Mouse (Mus musculus) spleen, postnatal 14 days (tissue): ENCODE results near the gene Rxfp4.
"Not testable (repeated sequence)": the region's sequence is repeated elsewhere in the genome, so short reads cannot be mapped to it uniquely, and the experiment has no call there.

Experiments
- DNase-seq, 2 experiments: peaks; one replicate each; pipeline ENCODE4 v3.0.0; 2021 to 2022; ENCODE audit warnings: low spot score in 2 of 2

Rxfp4 gene

DNA sequence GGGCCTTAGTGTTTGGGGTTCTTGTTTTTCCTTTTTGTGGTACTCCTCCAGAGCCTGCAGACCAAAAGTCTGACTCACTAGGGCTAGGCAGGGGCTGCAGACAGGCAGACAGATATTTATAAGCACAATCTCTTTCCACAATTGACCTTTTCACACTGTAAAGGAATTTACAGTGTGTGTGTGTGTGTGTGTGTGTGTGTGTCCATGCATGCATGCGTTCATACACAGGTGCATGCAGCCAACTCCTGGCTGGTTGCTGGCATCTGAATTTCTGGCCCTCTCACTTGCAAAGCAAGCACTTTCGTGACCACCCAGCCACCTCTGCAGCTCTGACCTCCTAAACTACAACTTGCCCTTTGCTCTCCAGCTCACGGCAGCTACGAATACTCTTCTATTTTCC is 43.9 kb downstream of the Rxfp4 start:
- DNase-seq = no peak

GRCm38 (mm10) chr3:88607758-88608138 is 45.2 kb downstream of the Rxfp4 start:
- no peak for DNase-seq

DNA sequence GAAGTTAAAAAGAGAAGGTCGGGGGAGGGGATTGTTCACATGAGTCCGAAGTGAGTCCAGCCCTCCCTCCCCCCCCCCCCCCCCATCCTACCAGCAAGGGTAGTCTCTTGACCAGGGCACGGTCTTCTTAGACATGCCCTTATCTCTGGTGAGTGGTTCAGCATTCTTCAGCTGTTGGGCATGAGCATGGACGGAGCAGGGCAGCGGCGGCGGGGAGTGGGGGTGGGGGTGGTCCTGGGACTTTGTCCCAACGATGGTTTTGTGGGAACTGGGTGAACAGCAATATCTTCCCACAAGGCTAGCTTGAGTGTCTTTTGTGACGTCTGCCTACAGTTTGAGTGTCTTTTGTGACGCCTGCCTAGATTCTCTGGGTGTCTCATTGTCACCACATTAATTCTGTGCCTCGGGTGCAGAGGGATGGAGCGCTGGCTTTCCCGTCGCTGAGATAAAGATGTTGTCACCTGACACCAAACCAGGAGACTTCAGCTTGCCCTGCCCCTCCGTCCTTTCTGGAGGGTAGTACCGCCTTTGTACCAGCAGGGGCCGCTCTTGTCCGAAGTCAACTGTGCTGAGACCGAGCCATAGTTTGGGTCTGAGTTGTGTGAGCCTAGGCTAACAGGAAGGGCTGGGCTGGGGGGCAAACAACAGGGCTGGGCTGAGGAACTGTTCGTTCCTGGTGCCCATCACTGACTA is 45.7 kb downstream of the Rxfp4 start:
- DNase-seq = peak; percentile 77 to 86

DNA sequence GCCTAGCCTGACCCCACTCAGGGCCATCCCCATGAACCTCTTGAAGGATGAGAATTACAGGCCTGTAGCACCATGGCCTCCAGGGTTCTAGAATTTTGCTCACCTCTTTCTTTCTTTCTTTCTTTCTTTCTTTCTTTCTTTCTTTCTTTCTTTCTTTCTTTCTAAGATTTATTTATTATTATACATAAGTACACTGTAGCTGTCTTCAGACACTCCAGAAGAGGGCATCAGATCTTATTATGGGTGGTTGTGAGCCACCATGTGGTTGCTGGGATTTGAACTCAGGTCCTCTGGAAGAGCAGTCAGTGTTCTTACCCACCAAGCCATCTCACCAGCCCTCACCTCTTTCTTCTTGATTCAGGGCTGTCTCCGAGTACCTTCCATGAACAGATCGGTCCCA is 47.3 kb downstream of the Rxfp4 start, which contains the start of gene Arhgef2:
TSS of gene Arhgef2 (plus strand) at position 301 of the 400 bp plus-strand sequence.
- DNase-seq = not testable (repeated sequence)

DNA sequence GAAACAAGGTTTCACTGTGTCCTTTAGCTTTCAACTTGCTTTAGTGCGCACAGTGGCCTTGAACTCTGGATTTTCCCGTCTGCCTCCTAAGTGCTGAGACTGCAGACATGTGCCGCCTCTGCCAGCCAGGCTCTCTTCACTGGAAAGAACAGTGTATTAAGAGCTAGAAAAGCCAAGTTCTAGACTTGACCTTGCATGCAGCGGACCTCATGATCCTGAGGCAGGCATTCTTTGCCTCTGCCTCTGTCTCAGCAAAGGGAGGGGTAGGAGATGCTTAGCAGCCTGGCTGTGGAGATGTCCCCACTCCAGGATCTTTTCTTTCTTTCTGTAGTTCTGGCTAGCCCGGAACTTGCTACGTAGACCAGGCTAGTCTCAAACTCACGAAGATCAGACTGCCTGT is 48.1 kb downstream of the Rxfp4 start:
- no peak for DNase-seq

DNA sequence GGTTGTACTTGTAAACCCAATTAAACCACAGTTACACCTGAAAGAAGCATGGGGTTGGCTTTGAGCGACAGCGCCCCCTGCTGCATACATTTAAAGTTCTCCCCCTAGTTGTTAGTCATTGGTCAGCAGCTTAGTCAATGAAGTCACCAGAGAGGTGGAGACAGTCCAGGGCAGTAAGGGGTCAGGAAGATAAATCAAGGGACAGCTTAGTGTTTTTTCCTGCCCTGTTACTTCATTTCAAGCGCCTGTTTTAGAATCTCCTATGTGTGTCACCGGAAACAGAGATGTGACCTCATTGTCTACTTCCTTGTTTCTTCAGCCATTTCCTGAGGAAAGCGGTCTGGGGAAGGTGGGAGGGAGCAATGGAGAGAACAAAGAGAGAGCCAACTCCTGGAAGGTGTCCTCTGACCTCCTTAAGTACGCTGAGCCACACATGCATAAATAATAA is 49.2 kb downstream of the Rxfp4 start:
- DNase-seq = peak; percentile 48 to 68

DNA sequence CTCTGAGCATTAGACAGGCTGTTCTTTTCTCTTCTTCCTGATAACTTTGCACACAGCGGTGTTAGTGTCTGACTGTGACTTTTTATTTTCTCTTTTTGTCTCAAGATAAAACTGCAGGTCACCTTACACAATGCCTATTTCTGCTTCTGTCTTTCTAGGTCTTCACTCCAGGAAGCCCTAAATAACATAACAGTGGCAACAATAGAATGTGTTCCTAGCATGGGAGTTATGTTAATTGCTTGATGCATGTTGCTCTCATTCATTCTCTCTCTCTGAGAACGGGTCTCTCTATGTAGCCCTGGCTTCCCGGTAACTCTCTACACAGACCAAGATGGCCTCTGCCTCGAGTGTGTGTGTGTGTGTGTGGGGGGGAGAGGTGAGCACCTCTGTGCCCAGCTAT is 50.5 kb downstream of the Rxfp4 start:
- DNase-seq = no peak
